Comparison of ENCODE assay signal across 19 mouse cellular contexts in genomic region chr4:123394269-123394668, GRCm38 (mm10). TPM values are rescaled to one million over a fixed set of nuclear protein-coding genes. Genes with fewer than 3 reads are reported as not detected.
"Had no signal": no experiment of that assay in that cellular context is flagged by ENCODE, and none has a peak within 500 bp of the region (broad histone marks: within the 10 kb centered on the region; RNA-seq: fewer than 3 reads in every experiment).

No protein-coding gene starts in this region.

- H3K27me3 ChIP-seq: limb, embryonic 15.5 days; liver, embryonic 12.5 days; neural tube, embryonic 12.5 days had no signal

- DNase-seq: kidney, adult 9 months; kidney, postnatal 4 days; lung, embryonic 14.5 days; lung, postnatal 10 days; lung, postnatal 4 days; midbrain, embryonic 14.5 days; right cerebral cortex, adult 18-20 months; right cerebral cortex, postnatal 25 days; thymus, postnatal 14 days had no signal

- ATAC-seq: liver, embryonic 12.5 days had no signal

- H3K9ac ChIP-seq: limb, embryonic 15.5 days; liver, embryonic 12.5 days; lung, embryonic 14.5 days; neural tube, embryonic 12.5 days had no signal

- H3K9me3 ChIP-seq: limb, embryonic 15.5 days; liver, embryonic 12.5 days; midbrain, embryonic 10.5 days; neural tube, embryonic 12.5 days had no signal

- H3K27ac ChIP-seq: kidney, postnatal 0 days; layer of hippocampus, adult 2 months; limb, embryonic 15.5 days; liver, embryonic 12.5 days; midbrain, embryonic 10.5 days; stomach, postnatal 0 days had no signal

- H3K4me1 ChIP-seq: limb, embryonic 15.5 days; liver, embryonic 12.5 days; midbrain, embryonic 10.5 days; neural tube, embryonic 12.5 days had no signal

- H3K4me3 ChIP-seq: layer of hippocampus, adult 2 months; limb, embryonic 15.5 days; liver, embryonic 12.5 days; midbrain, embryonic 10.5 days; myocyte; neural tube, embryonic 12.5 days had no signal

- H3K4me2 ChIP-seq: limb, embryonic 15.5 days; liver, embryonic 12.5 days; lung, embryonic 14.5 days; neural tube, embryonic 12.5 days had no signal

RNA-seq across cellular contexts. Expression of gene Bmp8a, which starts 51.2 kb away (rescaled TPM):
- total RNA-seq: layer of hippocampus, postnatal 10 days; megakaryocyte, adult 5-6 weeks had no signal
